Mouse (Mus musculus): ENCODE data around the gene Itgb3bp. TPM values are rescaled to one million over a fixed set of nuclear protein-coding genes. Genes with fewer than 3 reads are reported as not detected.

Gene Itgb3bp
- polyA plus RNA-seq, 1 experiment from 2014 or later: 11.9 TPM

DNA sequence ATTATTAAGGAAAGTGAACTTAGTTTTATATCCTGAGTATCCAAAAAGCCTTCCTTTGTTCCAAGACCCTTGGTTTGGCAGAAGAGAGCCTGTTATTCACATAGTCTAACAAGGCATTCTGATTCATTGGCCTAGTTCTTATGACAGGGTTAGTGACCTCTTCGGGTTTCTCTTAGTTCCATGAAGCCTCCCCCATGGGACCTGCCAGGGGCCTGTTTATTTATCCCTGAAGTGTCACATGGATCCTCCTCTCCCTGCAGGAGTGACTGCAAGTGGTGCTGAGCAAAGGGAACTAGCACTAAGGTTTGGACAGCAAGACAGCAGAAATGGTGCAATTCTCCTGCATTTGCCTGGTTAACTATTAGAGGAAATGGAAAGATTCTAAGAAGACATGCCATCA, 156.6 kb downstream of the Itgb3bp start:
- no peaks in the 10 kb centered on the region for H3K4me1 ChIP-seq (ENCODE audit: insufficient read depth, low read depth, low read length)
- no peak overlapping the region for H3K9ac ChIP-seq (replicated peaks; ENCODE audit: low read depth)
- no peak for DNase-seq (ENCODE audit: low spot score)
- H3K27me3 ChIP-seq (replicated peaks; ENCODE audit: insufficient read depth, low read length): no peaks in the 10 kb centered on the region
- H3K27ac ChIP-seq (ENCODE audit: low read length): no peak overlapping the region
- H3K36me3 ChIP-seq (ENCODE audit: insufficient read depth, low read length): no peaks in the 10 kb centered on the region
- no peak overlapping the region for H3K4me2 ChIP-seq (replicated peaks; ENCODE audit: low read depth, low read length)
- no peak for TF ChIP-seq EP300 (IDR thresholded peaks at IDR 0.05)
- TF ChIP-seq CTCF (IDR thresholded peaks at IDR 0.05): no peak
- ATAC-seq: no peak
- 27% methylated on average over 1 of the region's 1 CpGs for WGBS
- no peaks in the 10 kb centered on the region for H3K9me3 ChIP-seq (ENCODE audit: low read length)
- no peak overlapping the region for H3K4me3 ChIP-seq (ENCODE audit: low read depth, low read length)

DNA sequence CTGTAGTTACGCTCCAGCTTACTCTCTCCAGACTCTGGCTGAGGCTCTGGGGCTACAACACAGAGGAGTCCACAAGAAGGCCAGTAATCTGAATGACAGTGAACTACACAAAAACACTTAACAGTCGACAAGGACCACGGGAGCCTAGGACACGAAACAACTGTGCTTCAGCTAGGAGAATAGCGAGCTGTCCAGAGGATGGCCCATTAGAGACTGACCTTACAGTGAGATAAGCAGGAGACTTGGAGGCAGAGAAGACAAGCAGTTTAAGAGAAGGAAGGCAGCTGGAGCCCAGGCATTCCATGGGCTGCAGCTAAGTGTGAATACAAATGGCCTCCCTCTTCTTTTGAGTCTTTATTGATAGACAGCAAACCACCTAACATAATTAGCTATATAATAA, 159.1 kb downstream of the Itgb3bp start:
- no peak overlapping the region for H3K4me2 ChIP-seq (replicated peaks; ENCODE audit: low read depth, low read length)
- ATAC-seq (peak; percentile 23), DNase-seq (ENCODE audit: low spot score) (peak; percentile 24)

DNA sequence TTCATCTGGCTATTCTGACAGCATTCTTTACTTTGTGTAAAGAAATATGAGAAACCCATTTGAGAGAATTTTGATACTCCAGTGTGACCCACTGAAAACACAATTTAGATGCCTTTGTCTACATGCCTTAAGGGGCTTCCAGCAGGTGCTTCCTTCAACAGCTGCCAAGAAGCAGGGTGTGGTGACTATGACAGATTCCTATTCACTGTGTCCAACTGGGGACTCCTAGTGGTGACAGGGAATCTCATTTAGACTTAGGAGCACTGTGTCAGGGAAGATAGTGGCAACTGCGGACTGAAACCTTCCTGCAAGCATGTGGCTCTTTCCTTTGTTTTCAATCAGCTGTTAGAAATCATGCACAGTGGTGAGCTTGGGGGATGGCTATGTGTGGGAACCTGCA, 162.9 kb downstream of the Itgb3bp start:
- DNase-seq (ENCODE audit: low spot score): peak; percentile 56
- Histone ChIP-seq H3K9me3 (ENCODE audit: low read length) (no peaks in the 10 kb centered on the region), H3K27me3 (replicated peaks; ENCODE audit: insufficient read depth, low read length) (no peaks in the 10 kb centered on the region), H3K4me2 (replicated peaks; ENCODE audit: low read depth, low read length) (no peak overlapping the region), H3K4me3 (ENCODE audit: low read depth, low read length) (no peak overlapping the region), H3K27ac (ENCODE audit: low read length) (no peak overlapping the region), H3K9ac (replicated peaks; ENCODE audit: low read depth) (no peak overlapping the region), H3K4me1 (ENCODE audit: insufficient read depth, low read depth, low read length) (no peaks in the 10 kb centered on the region), H3K36me3 (ENCODE audit: insufficient read depth, low read length) (no peaks in the 10 kb centered on the region)
- WGBS: 58% methylated on average over 1 of the region's 1 CpGs
- ATAC-seq: peak; percentile 65
- TF ChIP-seq CTCF (IDR thresholded peaks at IDR 0.05) (peak; percentile 71), EP300 (IDR thresholded peaks at IDR 0.05) (no peak)

More for the DNA sequence above, 159.1 kb downstream of the Itgb3bp start:
- no peak overlapping the region for H3K27ac ChIP-seq (ENCODE audit: low read length)
- no peaks in the 10 kb centered on the region for H3K36me3 ChIP-seq (ENCODE audit: insufficient read depth, low read length)
- H3K9ac ChIP-seq (replicated peaks; ENCODE audit: low read depth): no peak overlapping the region
- H3K4me1 ChIP-seq (ENCODE audit: insufficient read depth, low read depth, low read length): no peaks in the 10 kb centered on the region
- 59% methylated on average over 5 of the region's 5 CpGs for WGBS
- no peak overlapping the region for H3K4me3 ChIP-seq (ENCODE audit: low read depth, low read length)
- H3K9me3 ChIP-seq (ENCODE audit: low read length): no peaks in the 10 kb centered on the region
- no peak for TF ChIP-seq CTCF (IDR thresholded peaks at IDR 0.05)
- H3K27me3 ChIP-seq (replicated peaks; ENCODE audit: insufficient read depth, low read length): no peaks in the 10 kb centered on the region

DNA sequence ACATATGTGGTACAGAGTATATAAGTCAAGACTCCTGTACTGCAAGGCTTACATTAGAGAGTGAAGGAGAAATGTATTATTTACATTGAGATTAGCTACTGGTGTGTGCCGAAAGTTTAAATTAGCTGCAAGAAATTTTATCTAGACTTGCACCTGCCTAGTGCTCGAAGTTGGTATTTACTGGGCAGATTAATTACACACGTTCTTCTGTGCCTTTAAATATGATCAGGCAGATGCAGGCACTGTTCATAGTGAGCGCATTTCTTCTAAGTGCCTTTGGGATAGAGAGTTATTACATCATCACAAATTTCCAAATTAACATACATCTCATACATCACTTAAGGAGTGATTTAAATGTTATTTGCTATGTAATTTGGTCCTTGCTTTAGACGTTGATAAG, 163.3 kb downstream of the Itgb3bp start:
- 58% methylated on average over 5 of the region's 5 CpGs for WGBS
- no peak for TF ChIP-seq CTCF (IDR thresholded peaks at IDR 0.05)
- TF ChIP-seq EP300 (IDR thresholded peaks at IDR 0.05): no peak
- H3K27me3 ChIP-seq (replicated peaks; ENCODE audit: insufficient read depth, low read length): no peaks in the 10 kb centered on the region

DNA sequence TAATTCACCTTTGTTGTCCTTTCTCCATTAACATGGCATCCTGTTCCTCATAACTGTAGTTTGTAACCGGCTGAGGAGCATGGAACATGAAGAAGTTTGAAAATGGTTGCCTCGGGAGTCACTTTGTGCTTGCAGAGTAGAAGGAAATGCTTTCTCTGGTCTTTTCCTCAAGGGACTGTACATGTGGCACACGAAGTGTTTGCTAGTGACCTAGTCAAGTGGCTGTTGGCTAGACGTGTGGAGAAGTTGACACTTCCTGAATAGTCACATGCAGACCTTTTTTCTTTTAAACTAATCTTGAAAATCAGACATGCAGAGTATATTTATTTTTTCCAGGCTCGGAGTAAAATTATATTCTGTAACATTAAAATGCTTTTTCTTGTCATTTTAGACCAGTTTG, 177.2 kb downstream of the Itgb3bp start:
- peak; percentile 75 for DNase-seq (ENCODE audit: low spot score)
- no peaks in the 10 kb centered on the region for H3K9me3 ChIP-seq (ENCODE audit: low read length)
- no peaks in the 10 kb centered on the region for H3K27me3 ChIP-seq (replicated peaks; ENCODE audit: insufficient read depth, low read length)
- 52% methylated on average over 5 of the region's 5 CpGs for WGBS
- ATAC-seq: peak; percentile 67
- no peak overlapping the region for H3K27ac ChIP-seq (ENCODE audit: low read length)
- H3K9ac ChIP-seq (replicated peaks; ENCODE audit: low read depth): no peak overlapping the region
- TF ChIP-seq EP300 (IDR thresholded peaks at IDR 0.05) (no peak), CTCF (IDR thresholded peaks at IDR 0.05) (no peak)
- no peak overlapping the region for H3K4me2 ChIP-seq (replicated peaks; ENCODE audit: low read depth, low read length)
- H3K36me3 ChIP-seq (ENCODE audit: insufficient read depth, low read length): no peaks in the 10 kb centered on the region
- no peaks in the 10 kb centered on the region for H3K4me1 ChIP-seq (ENCODE audit: insufficient read depth, low read depth, low read length)
- H3K4me3 ChIP-seq (ENCODE audit: low read depth, low read length): no peak overlapping the region

More for the DNA sequence above, 163.3 kb downstream of the Itgb3bp start:
- Histone ChIP-seq H3K4me1 (ENCODE audit: insufficient read depth, low read depth, low read length) (no peaks in the 10 kb centered on the region), H3K4me2 (replicated peaks; ENCODE audit: low read depth, low read length) (no peak overlapping the region), H3K27ac (ENCODE audit: low read length) (no peak overlapping the region), H3K4me3 (ENCODE audit: low read depth, low read length) (no peak overlapping the region), H3K9me3 (ENCODE audit: low read length) (no peaks in the 10 kb centered on the region), H3K36me3 (ENCODE audit: insufficient read depth, low read length) (no peaks in the 10 kb centered on the region), H3K9ac (replicated peaks; ENCODE audit: low read depth) (no peak overlapping the region)
- DNase-seq (ENCODE audit: low spot score) (no peak), ATAC-seq (no peak)

DNA sequence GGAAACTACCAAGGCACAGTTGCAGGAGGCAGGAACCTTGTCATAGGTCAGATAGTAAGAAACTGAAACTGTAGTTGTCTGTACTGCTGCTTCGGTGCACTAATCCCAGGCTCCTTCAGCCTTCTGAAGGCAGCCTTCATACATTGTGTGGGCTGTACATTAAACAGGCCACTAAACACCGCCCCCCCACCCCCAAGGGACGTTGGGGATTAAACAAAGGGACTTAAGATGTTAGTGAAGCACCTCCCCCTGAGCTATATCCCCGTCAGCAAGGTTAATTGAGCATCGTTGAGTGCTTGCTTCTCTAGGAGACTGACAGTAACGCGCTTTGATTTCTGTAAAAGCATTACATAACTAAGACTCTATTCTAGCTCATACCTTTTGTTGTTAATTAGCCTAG, 189.8 kb downstream of the Itgb3bp start:
- Histone ChIP-seq H3K27ac (ENCODE audit: low read length) (no peak overlapping the region), H3K27me3 (replicated peaks; ENCODE audit: insufficient read depth, low read length) (no peaks in the 10 kb centered on the region), H3K9ac (replicated peaks; ENCODE audit: low read depth) (no peak overlapping the region), H3K4me2 (replicated peaks; ENCODE audit: low read depth, low read length) (no peak overlapping the region), H3K4me1 (ENCODE audit: insufficient read depth, low read depth, low read length) (no peaks in the 10 kb centered on the region), H3K4me3 (ENCODE audit: low read depth, low read length) (no peak overlapping the region), H3K36me3 (ENCODE audit: insufficient read depth, low read length) (no peaks in the 10 kb centered on the region), H3K9me3 (ENCODE audit: low read length) (no peaks in the 10 kb centered on the region)
- ATAC-seq (no peak), DNase-seq (ENCODE audit: low spot score) (no peak)
- TF ChIP-seq EP300 (IDR thresholded peaks at IDR 0.05) (no peak), CTCF (IDR thresholded peaks at IDR 0.05) (no peak)
- 71% methylated on average over 7 of the region's 7 CpGs for WGBS

DNA sequence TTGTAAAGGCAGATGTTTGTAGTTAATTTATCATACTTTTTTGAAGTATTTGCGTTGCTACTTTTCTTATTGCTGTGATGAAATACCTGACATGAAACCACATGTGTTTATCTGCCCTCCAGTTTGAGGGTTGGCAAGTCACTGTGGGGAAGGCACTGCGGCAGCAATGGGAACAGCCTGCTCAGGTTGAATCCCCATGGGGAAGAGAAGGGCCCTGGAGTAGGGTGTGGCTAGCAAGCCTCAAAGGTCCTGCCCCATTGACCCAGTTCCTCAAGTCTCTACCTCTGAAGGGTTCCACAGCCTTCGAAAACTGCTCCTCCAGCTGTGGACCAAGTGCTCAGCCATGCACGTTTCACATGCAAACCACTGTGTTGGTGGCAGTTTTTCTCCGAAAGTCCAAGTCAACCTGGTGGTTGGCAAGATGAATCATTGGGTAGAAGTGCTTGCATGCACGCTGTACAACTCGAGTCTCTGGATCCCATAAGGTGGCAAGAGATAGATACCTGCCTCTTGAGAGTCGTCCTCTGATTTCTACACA, 203.6 kb downstream of the Itgb3bp start:
- H3K27me3 ChIP-seq (replicated peaks; ENCODE audit: insufficient read depth, low read length): no peaks in the 10 kb centered on the region
- no peak overlapping the region for H3K27ac ChIP-seq (ENCODE audit: low read length)
- TF ChIP-seq CTCF (IDR thresholded peaks at IDR 0.05) (no peak), EP300 (IDR thresholded peaks at IDR 0.05) (no peak)
- H3K9me3 ChIP-seq (ENCODE audit: low read length): no peaks in the 10 kb centered on the region
- DNase-seq (ENCODE audit: low spot score) (no peak), ATAC-seq (peak; percentile 30; the same call in 1 of the 2 replicates)
- H3K9ac ChIP-seq (replicated peaks; ENCODE audit: low read depth): no peak overlapping the region
- H3K4me1 ChIP-seq (ENCODE audit: insufficient read depth, low read depth, low read length): no peaks in the 10 kb centered on the region
- no peak overlapping the region for H3K4me3 ChIP-seq (ENCODE audit: low read depth, low read length)
- H3K36me3 ChIP-seq (ENCODE audit: insufficient read depth, low read length): peaks cover 12% of the 10 kb centered on the region; the same call in 1 of the 2 replicates
- WGBS: 88% methylated on average over 8 of the region's 8 CpGs
- H3K4me2 ChIP-seq (replicated peaks; ENCODE audit: low read depth, low read length): no peak overlapping the region

Data from lung, postnatal 0 days (tissue).